Mouse (Mus musculus) splenic B cell, adult 2 months (primary cell): ENCODE measurements around the gene 1700093K21Rik.
"Not testable (repeated sequence)": the region's sequence is repeated elsewhere in the genome, so short reads cannot be mapped to it uniquely, and the experiment has no call there.

Experiments
- DNase-seq: peaks from one replicate; pipeline ENCODE4 v3.0.0-alpha.2; 2011; ENCODE audit warnings: low read depth, low spot score
- H3K27me3 ChIP-seq: 2 replicates; pipeline ENCODE4 v1.6.1; 2012; ENCODE audit warnings: mild to moderate bottlenecking, low read length, moderate library complexity, mixed read lengths; ENCODE audit not compliant: control insufficient read depth, poor library complexity, insufficient read depth, severe bottlenecking
- H3K36me3 ChIP-seq: 2 replicates; pipeline ENCODE4 v1.6.1; 2012; ENCODE audit warnings: mild to moderate bottlenecking, low read length, moderate library complexity, mixed read lengths; ENCODE audit not compliant: control insufficient read depth, poor library complexity, insufficient read depth, severe bottlenecking

Gene 1700093K21Rik

GRCm38 (mm10) chr11:23520473-23521205 lies at the start of gene 1700093K21Rik:
Gene 1700093K21Rik (minus strand): TSS chr11:23521155.
- H3K27me3 ChIP-seq: no peaks in the 10 kb centered on the region
- no peak for DNase-seq
- H3K36me3 ChIP-seq: no peaks in the 10 kb centered on the region

GRCm38 (mm10) chr11:23570130-23570529 lies 49.2 kb upstream of the 1700093K21Rik start:
- H3K36me3 ChIP-seq: no peaks in the 10 kb centered on the region
- no peak for DNase-seq
- no peaks in the 10 kb centered on the region for H3K27me3 ChIP-seq

GRCm38 (mm10) chr11:23565761-23566160 lies 44.8 kb upstream of the 1700093K21Rik start:
- peak; percentile 78 for DNase-seq

GRCm38 (mm10) chr11:23557039-23557630 lies 36.2 kb upstream of the 1700093K21Rik start:
- no peaks in the 10 kb centered on the region for H3K36me3 ChIP-seq
- DNase-seq: no peak

More at GRCm38 (mm10) chr11:23565761-23566160, 44.8 kb upstream of the 1700093K21Rik start:
- Histone ChIP-seq H3K36me3 (no peaks in the 10 kb centered on the region), H3K27me3 (no peaks in the 10 kb centered on the region)

GRCm38 (mm10) chr11:23537446-23537845 lies 16.5 kb upstream of the 1700093K21Rik start:
- Histone ChIP-seq H3K27me3 (no peaks in the 10 kb centered on the region), H3K36me3 (no peaks in the 10 kb centered on the region)
- DNase-seq: no peak

More at GRCm38 (mm10) chr11:23557039-23557630, 36.2 kb upstream of the 1700093K21Rik start:
- no peaks in the 10 kb centered on the region for H3K27me3 ChIP-seq

GRCm38 (mm10) chr11:23518981-23519380 lies 2.0 kb downstream of the 1700093K21Rik start:
- Histone ChIP-seq H3K36me3 (no peaks in the 10 kb centered on the region), H3K27me3 (no peaks in the 10 kb centered on the region)
- DNase-seq: no peak

GRCm38 (mm10) chr11:23515315-23515714 lies 5.6 kb downstream of the 1700093K21Rik start:
- no peaks in the 10 kb centered on the region for H3K27me3 ChIP-seq
- no peak for DNase-seq
- no peaks in the 10 kb centered on the region for H3K36me3 ChIP-seq

- H3K27me3 ChIP-seq, DNase-seq, H3K36me3 ChIP-seq: not testable (repeated sequence)
These were observed 6.2 kb downstream of the 1700093K21Rik start for GRCm38 (mm10) chr11:23514785-23515184.

- DNase-seq, H3K36me3 ChIP-seq, H3K27me3 ChIP-seq: not testable (repeated sequence)
These were observed 16.2 kb downstream of the 1700093K21Rik start for GRCm38 (mm10) chr11:23504801-23505200.

GRCm38 (mm10) chr11:23498609-23499008 lies 22.3 kb downstream of the 1700093K21Rik start:
- Histone ChIP-seq H3K36me3 (no peaks in the 10 kb centered on the region), H3K27me3 (no peaks in the 10 kb centered on the region)
- peak; percentile 13 for DNase-seq

GRCm38 (mm10) chr11:23497718-23498509 lies 23.0 kb downstream of the 1700093K21Rik start, which contains the start of gene Ahsa2:
Gene Ahsa2 (minus strand): TSS chr11:23498030.
- DNase-seq: peak; percentile 98
- no peaks in the 10 kb centered on the region for H3K27me3 ChIP-seq
- H3K36me3 ChIP-seq: no peaks in the 10 kb centered on the region

- H3K36me3 ChIP-seq: no peaks in the 10 kb centered on the region
- peak; percentile 74 for DNase-seq
- H3K27me3 ChIP-seq: no peaks in the 10 kb centered on the region
These were observed 23.6 kb downstream of the 1700093K21Rik start for GRCm38 (mm10) chr11:23497335-23497717.

GRCm38 (mm10) chr11:23496661-23497060 lies 24.3 kb downstream of the 1700093K21Rik start:
- peak; percentile 13 for DNase-seq
- H3K36me3 ChIP-seq: no peaks in the 10 kb centered on the region; the same call in 1 of the 2 replicates
- no peaks in the 10 kb centered on the region for H3K27me3 ChIP-seq

- H3K27me3 ChIP-seq: no peaks in the 10 kb centered on the region
- DNase-seq: no peak
- peaks cover 4% of the 10 kb centered on the region; the same call in 1 of the 2 replicates for H3K36me3 ChIP-seq
These were observed 25.7 kb downstream of the 1700093K21Rik start for GRCm38 (mm10) chr11:23495231-23495630.
